Mouse (Mus musculus): ENCODE results near the gene Gimap9. TPM values are rescaled to one million over a fixed set of nuclear protein-coding genes. Genes with fewer than 3 reads are reported as not detected.

Gene Gimap9
- polyA plus RNA-seq (2012; rRNA removed), result 5.6 and 6.9 TPM in 2 replicates

DNA sequence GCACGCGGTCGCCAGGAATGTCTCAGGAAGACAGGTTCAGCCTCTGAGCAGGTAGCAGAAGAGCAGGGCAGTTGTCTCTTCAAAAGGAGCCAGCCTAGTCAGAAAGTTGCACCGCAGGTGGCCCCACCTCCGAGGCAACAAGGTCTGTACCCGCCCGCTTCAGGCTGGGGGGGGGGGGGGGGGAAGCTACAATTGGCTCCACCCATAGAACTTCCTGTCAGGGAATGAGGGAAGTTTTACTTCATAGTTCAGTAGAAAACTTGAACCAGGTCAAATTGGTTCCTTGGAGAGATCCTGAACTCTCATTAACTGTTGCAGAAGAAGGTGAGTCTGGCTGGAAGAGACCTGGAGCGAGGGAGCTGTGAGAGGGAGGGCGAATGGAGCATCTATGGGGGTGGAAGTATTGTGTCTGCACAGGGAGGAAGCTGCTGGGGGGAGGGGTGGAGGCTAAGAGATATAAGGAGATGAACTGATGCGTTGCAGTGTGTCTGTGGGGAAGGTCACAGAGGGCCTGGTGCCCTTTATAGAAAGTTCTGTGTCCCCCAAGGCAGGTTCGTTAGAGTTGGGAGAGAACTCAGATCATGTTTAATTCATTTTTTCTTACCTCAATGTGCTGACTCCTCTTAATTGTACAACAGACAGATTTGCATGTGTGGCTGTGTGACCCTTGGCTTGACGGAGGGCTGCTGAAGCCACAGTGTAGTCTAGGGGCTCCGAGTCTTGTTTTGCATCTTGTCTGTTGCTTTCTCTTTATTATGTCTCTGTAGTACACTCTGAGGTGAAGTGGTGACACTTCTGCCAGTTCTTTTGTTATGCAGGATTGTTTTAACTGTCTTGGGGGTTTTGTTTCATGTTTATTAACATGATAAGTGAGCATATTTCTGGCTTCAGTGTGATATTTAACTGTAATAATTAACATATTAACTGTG is at the start of gene Gimap9:
TSS of gene Gimap9 (plus strand) at position 199 of the 929 bp plus-strand sequence.
- no peak for DNase-seq (ENCODE audit: low spot score)

DNA sequence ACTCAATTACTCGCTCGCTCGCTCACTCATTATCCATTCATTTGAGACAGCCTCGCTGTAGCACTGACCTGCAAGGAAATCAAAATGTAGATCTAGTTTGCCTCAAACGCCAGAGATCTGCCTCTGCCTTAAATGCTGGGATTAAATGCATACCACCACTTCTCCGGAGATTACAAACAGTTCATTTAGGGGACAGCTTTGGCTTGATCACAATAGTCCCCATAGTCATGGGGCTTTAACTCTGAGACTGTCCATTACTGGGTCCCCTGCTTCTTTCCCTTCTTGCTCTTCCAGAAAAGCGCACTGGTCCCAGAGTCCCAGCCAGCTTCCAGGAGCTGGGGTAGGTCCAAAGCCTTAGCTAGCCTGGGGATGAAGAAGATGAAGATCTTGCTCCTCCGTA is 49.5 kb upstream of the Gimap9 start, which contains the start of gene AI854703:
TSS of gene AI854703 (plus strand) at position 301 of the 400 bp plus-strand sequence.
- no peak for DNase-seq (ENCODE audit: low spot score)

GRCm38 (mm10) chr6:48626984-48627383 is 48.9 kb upstream of the Gimap9 start:
- DNase-seq (ENCODE audit: low spot score), result peak; percentile 42

- DNase-seq (ENCODE audit: low spot score), result no peak
Observed at GRCm38 (mm10) chr6:48627511-48627924, 48.4 kb upstream of the Gimap9 start.

GRCm38 (mm10) chr6:48628377-48628776 is 47.6 kb upstream of the Gimap9 start:
- no peak for DNase-seq (ENCODE audit: low spot score)

DNA sequence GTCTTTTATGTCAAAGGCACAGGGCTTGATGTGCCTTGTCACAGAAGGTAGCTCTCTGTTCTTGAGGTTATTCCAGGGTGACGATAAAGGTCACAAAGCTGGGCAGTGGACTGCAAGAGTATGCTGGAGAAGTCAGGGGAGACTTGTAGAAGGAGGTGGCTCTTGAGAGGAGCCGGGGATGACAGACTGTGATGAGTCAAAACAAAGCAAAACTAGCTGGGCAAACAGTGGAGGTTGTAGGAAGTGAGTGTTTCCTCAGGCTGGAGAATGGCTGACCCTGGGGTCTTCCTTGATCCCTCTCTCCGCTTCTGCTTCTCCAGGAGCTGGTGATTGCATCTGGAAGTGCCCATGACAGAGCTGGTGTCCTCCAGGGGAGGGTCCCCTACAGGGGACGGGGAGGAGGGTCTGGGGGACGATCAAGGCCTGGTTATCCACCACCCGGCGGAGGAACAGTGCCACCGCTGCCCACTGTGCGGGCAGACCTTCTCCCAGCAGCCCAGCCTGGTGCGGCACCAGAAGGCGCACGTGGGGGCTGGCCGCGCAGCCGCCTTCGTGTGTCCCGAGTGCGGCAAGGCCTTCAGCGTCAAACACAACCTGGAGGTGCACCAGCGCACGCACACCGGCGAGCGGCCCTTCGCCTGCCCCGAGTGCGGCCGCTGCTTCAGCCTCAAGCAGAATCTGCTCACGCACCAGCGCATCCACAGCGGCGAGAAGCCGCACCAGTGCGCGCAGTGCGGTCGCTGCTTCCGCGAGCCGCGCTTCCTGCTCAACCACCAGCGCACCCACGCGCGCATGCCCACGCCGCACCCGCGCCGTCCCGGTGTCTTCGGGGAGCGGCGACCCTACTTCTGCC is 46.9 kb upstream of the Gimap9 start:
- DNase-seq (ENCODE audit: low spot score), result no peak

DNA sequence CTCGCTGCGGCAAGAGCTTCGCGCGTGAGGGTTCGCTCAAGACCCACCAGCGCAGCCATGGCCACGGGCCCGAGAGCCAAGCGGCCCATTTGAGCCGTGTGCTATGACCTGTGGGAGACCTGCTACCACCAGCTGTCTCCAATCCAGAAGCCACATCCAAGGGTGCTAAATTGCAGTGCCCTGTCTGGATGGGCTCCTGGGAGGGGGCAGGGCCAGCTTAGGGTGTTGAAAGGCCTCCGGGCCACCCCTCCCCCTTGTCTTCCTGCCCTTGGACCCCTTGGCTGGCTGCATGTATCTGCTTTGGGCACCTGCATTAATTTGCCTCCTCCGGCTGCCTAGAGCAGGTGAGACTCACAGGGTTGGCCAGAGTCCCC is 46.3 kb upstream of the Gimap9 start:
- DNase-seq (ENCODE audit: low spot score), result no peak

- no peak for DNase-seq (ENCODE audit: low spot score)
Observed at GRCm38 (mm10) chr6:48630831-48631230, 45.1 kb upstream of the Gimap9 start.

- no peak for DNase-seq (ENCODE audit: low spot score)
Observed at GRCm38 (mm10) chr6:48635105-48635504, 40.8 kb upstream of the Gimap9 start.

DNA sequence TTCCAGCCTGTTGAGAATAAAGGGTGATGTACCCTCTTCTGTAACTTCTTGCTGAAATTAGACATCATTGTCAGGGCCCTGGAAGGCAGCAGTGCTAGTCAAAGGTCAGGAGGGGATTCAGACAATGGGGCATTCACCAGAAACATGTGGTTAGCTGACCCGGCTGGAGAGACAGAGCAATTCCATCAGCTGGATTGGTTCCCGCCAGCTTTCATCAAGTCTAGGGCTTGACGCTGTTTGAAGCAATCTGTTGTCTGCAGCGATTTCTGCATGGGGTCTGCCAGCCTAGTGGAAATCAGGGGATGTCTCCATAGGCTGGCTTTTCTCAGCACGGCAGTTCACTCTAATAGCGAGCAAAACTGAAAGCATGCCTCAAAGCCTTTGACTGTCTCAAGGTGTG is 39.4 kb upstream of the Gimap9 start:
- DNase-seq (ENCODE audit: low spot score), result no peak

- DNase-seq (ENCODE audit: low spot score), result peak; percentile 11
Observed at GRCm38 (mm10) chr6:48637811-48638500, 38.0 kb upstream of the Gimap9 start.

GRCm38 (mm10) chr6:48638553-48638952 is 37.4 kb upstream of the Gimap9 start:
- no peak for DNase-seq (ENCODE audit: low spot score)

DNA sequence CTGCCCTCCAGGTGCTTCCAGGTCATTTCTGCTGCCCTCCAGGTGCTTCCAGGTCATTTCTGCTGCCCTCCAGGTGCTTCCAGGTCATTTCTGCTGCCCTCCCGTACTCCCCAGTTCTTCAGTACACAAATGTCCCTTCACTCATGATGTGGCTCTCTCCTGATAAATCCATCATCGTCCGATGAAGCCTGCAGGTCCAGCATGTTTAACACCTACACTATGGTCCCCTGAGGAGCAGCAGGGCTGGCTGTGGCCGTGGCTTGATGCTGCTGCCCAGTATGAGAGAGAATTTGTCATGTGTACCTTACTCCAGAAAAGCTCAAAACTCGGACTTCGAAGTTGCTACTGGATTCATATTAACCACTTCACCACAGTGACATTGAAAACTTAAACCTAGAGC is 34.5 kb upstream of the Gimap9 start:
- no peak for DNase-seq (ENCODE audit: low spot score)

GRCm38 (mm10) chr6:48642764-48643292 is 33.1 kb upstream of the Gimap9 start:
- DNase-seq (ENCODE audit: low spot score), result no peak

DNA sequence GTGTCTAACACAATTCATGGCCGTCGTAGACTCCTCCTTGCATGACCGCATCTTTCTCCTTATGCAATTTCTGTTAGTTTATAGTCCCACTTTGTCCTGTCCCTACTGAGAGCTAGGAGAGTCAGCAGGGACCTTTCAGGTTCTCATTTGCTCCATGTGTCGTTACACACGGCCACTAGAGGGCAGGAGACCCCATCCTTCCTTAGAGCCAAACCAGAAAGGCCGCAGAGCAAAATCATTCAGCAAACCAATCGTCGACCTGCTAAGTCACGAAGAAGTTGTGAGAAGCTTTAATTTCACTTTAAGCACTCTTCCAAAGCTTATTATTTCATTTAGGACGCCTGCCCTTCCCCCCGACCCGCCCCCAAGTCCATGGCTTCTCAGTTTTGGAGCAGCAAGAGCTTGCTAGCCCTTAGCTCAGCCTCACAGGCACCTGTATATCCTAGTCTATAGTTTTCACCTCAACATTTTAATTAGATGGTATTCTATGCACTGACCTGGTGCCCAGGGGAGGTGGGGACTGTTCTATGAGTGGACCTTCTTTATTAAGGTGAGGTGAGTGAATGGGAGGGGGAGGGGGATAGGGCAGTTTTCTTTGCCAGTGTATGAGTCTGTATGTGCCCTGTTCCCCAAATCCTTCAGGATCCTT is 30.1 kb upstream of the Gimap9 start:
- DNase-seq (ENCODE audit: low spot score), result peak; percentile 41

DNA sequence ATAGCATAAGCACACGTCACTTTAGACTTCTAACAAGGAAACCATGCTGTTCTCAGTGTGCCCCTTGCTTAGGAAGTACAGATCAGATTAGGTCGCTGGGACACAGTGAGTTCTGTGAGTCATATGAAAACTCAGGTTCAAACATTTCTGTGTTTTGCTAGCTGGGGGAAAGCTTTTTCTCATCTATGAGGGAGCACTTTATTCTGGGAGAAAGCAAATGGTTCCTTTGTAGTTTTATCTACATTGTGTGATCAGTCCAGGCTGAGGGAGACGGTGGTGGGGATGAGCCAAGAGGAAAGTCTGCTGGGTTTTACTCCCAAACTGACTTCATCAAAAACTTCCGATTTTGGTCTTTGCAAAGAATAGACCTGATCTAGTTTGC is 29.6 kb upstream of the Gimap9 start:
- no peak for DNase-seq (ENCODE audit: low spot score)

GRCm38 (mm10) chr6:48646995-48647394 is 28.9 kb upstream of the Gimap9 start, which contains the start of gene Gimap8:
TSS of gene Gimap8 (plus strand) at chr6:48647234.
- DNase-seq (ENCODE audit: low spot score), result peak; percentile 16

DNA sequence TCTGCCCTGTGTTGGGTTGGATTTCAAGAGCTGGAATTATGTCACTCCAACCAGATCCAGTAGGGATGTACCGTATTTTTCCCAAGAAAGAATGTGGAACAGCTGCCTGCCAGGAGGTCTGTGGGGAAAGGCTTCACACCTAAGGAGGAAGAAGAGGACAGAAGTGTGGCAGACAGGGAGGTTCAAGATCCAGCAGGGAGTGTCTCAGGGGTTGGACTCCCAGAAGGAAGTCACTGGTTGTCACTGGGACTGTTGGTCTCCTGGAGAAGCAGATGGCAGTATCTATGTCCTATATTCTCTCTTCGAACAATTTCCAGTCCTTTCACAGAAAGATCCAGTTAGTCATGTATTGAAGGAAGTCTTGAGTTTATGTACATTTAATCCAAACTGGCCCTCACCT is 28.3 kb upstream of the Gimap9 start:
- no peak for DNase-seq (ENCODE audit: low spot score)

- no peak for DNase-seq (ENCODE audit: low spot score)
Observed at GRCm38 (mm10) chr6:48648779-48649178, 27.1 kb upstream of the Gimap9 start.

DNA sequence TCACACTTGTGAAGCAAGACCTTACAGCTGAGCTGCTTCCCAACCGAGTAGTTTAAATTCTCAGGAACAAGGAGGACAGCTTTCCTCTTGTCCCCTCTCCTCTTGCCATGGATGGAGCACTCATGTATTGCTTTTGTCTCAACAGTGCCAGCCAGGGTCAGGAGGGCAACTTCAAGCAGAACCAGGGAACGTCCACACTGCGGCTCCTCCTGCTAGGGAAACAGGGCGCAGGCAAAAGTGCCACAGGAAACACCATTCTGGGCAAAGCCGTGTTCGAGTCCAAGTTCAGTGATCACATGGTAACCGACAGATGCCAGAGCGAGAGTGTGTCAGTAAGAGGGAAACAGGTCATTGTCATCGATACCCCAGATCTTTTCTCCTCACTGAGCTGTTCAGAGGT is 25.9 kb upstream of the Gimap9 start:
- DNase-seq (ENCODE audit: low spot score), result no peak

DNA sequence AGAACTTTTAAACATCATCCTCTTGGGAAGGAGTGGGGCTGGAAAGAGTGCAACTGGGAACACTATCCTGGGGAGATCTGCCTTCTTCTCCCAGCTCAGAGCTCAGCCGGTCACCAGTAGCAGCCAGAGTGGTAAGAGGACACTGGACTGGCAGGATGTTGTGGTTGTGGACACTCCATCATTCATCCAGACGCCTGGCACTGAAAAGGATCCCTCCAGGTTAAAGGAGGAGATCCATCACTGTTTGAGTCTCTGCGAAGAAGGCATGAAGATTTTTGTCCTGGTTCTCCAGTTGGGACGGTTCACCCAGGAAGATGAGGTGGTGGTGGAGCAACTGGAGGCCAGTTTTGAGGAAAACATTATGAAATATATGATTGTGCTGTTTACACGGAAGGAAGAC is 17.2 kb upstream of the Gimap9 start:
- DNase-seq (ENCODE audit: low spot score), result no peak

All from urinary bladder, adult 2 months (tissue).